Mouse (Mus musculus): Measurements from ENCODE around the gene Vti1a. TPM values are rescaled to one million over a fixed set of nuclear protein-coding genes. Genes with fewer than 3 reads are reported as not detected.

The Vti1a gene
- polyA plus RNA-seq, 1 experiment from 2014 or later, result 28.7 TPM

GRCm38 (mm10) chr19:55651017-55651416, 334.9 kb downstream of the Vti1a start:
- no peak overlapping the region for H3K4me3 ChIP-seq (ENCODE audit: low read length)
- H3K27ac ChIP-seq (ENCODE audit: low read length), result no peak overlapping the region
- no peaks in the 10 kb centered on the region for H3K36me3 ChIP-seq (ENCODE audit: insufficient read depth, low read length)
- no peak overlapping the region for H3K4me2 ChIP-seq (replicated peaks; ENCODE audit: low read depth, low read length)
- no peaks in the 10 kb centered on the region for H3K4me1 ChIP-seq (ENCODE audit: insufficient read depth, low read length)
- WGBS, result 77% methylated on average over 9 of the region's 9 CpGs
- no peaks in the 10 kb centered on the region for H3K9me3 ChIP-seq (ENCODE audit: low read length)
- H3K27me3 ChIP-seq (ENCODE audit: insufficient read depth, low read length), result no peaks in the 10 kb centered on the region; the same call in 1 of the 2 replicates
- H3K9ac ChIP-seq (replicated peaks; ENCODE audit: low read length), result no peak overlapping the region
- ATAC-seq (ENCODE audit: low FRiP score, low TSS enrichment), result no peak

DNA sequence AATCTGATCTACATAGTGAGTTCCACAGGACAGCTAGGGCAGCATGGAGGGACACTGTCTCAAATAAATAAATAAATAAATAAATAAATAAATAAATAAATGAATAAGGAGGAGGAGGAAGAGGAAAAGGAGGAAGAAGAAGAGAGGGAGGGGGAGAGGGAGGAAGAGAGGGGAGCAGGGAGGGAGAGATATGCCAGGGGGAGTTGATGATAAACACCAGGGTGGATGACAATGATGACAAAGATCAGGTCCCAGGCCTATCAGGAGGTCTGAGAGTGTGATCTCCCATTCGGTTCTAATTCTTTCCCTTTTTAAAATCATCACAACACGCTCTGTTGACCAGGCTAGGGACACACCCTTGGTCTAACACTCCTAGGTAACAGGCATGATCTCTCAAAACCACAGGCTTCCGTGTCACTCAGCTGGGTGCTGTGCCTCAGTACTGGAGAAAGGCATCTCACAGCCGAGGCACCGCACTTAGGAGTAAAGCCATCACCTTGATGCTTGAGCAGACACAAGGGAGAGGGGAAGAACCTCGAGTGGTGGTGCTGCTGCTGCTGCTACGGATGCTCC, 336.7 kb downstream of the Vti1a start:
- no peaks in the 10 kb centered on the region for H3K9me3 ChIP-seq (ENCODE audit: low read length)
- no peak overlapping the region for H3K27ac ChIP-seq (ENCODE audit: low read length)
- WGBS, result 77% methylated on average over 7 of the region's 7 CpGs
- H3K4me3 ChIP-seq (ENCODE audit: low read length), result no peak overlapping the region
- no peak overlapping the region for H3K4me2 ChIP-seq (replicated peaks; ENCODE audit: low read depth, low read length)
- H3K4me1 ChIP-seq (ENCODE audit: insufficient read depth, low read length), result no peaks in the 10 kb centered on the region
- no peak overlapping the region for H3K9ac ChIP-seq (replicated peaks; ENCODE audit: low read length)
- no peaks in the 10 kb centered on the region for H3K36me3 ChIP-seq (ENCODE audit: insufficient read depth, low read length)
- ATAC-seq (ENCODE audit: low FRiP score, low TSS enrichment), result no peak
- no peaks in the 10 kb centered on the region; the same call in 1 of the 2 replicates for H3K27me3 ChIP-seq (ENCODE audit: insufficient read depth, low read length)

- Histone ChIP-seq H3K27ac (ENCODE audit: low read length) (no peak overlapping the region), H3K9ac (replicated peaks; ENCODE audit: low read length) (no peak overlapping the region), H3K27me3 (ENCODE audit: insufficient read depth, low read length) (no peaks in the 10 kb centered on the region), H3K9me3 (ENCODE audit: low read length) (no peaks in the 10 kb centered on the region), H3K36me3 (ENCODE audit: insufficient read depth, low read length) (no peaks in the 10 kb centered on the region), H3K4me2 (replicated peaks; ENCODE audit: low read depth, low read length) (no peak overlapping the region), H3K4me3 (ENCODE audit: low read length) (no peak overlapping the region), H3K4me1 (ENCODE audit: insufficient read depth, low read length) (peaks cover 9% of the 10 kb centered on the region; the same call in 1 of the 2 replicates)
- no peak; the same call in 1 of the 2 replicates for ATAC-seq (ENCODE audit: low FRiP score, low TSS enrichment)
- WGBS, result 76% methylated on average over 11 of the region's 11 CpGs
Observed at GRCm38 (mm10) chr19:55660165-55660564, 344.1 kb downstream of the Vti1a start.

DNA sequence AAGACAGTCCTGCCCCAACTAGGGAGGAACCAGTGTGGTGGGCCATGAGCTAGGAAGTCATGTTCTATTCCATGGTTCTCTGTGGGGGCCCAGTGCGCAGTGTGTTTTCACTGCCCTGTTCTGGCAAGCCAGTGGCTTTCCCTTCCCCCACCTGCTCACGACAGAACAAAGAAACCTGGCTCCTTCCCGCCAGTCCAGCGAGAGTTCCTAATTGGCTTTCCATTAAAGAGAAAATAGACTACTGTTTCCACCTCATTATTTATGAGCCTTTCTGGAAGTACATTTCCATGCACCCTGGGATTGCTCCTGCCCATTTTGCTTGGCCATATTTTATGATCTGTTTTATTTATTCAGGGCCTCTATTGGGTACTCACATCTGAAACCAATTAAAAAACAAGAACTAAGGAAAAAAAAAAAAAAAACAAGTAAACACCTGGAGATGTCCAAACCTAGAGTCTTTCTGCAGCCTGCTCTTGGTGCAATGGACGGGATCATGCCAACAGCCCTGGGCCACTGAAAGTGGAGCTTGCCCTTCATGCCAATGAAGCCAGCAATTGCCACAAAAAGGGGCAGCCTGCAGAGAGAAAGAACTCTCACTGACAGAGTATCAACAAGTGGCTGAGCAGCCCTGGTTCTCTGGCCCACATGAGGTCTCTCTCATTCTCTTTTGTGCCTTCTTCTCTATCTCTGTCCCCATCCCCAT, 346.6 kb downstream of the Vti1a start:
- no peak for ATAC-seq (ENCODE audit: low FRiP score, low TSS enrichment)
- H3K36me3 ChIP-seq (ENCODE audit: insufficient read depth, low read length), result no peaks in the 10 kb centered on the region
- WGBS, result 30% methylated on average over 5 of the region's 5 CpGs

DNA sequence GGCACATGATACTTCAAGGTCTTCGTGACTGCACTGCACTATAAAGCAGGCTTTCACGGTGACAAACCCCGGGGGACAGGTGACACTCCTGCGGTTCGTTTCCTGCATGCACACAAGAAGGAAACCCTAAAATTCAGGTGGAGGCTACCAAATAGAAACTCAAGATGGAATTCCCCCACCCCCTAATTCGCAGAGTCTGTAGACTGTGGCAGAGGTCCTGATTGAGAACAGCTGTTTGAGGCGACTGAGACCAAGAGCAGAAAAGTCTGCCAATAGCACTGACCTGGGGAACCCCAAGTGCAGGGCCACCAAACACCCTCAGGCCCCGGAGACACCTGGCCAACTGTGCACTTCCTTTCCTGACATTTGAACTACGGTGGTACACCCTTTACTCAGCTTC, 351.7 kb downstream of the Vti1a start:
- H3K4me1 ChIP-seq (ENCODE audit: insufficient read depth, low read length), result 0 out of 2 replicates have a peak, but pooled peaks cover 4% of the 10 kb centered on the region
- no peaks in the 10 kb centered on the region for H3K27me3 ChIP-seq (ENCODE audit: insufficient read depth, low read length)
- no peak overlapping the region for H3K9ac ChIP-seq (replicated peaks; ENCODE audit: low read length)
- H3K27ac ChIP-seq (ENCODE audit: low read length), result no peak overlapping the region
- no peaks in the 10 kb centered on the region for H3K36me3 ChIP-seq (ENCODE audit: insufficient read depth, low read length)
- 35% methylated on average over 9 of the region's 9 CpGs for WGBS
- H3K4me3 ChIP-seq (ENCODE audit: low read length), result no peak overlapping the region
- H3K9me3 ChIP-seq (ENCODE audit: low read length), result no peaks in the 10 kb centered on the region
- no peak for ATAC-seq (ENCODE audit: low FRiP score, low TSS enrichment)
- no peak overlapping the region for H3K4me2 ChIP-seq (replicated peaks; ENCODE audit: low read depth, low read length)

More for the DNA sequence above, 346.6 kb downstream of the Vti1a start:
- Histone ChIP-seq H3K9ac (replicated peaks; ENCODE audit: low read length) (no peak overlapping the region), H3K27ac (ENCODE audit: low read length) (no peak overlapping the region), H3K4me1 (ENCODE audit: insufficient read depth, low read length) (peaks cover 11% of the 10 kb centered on the region; the same call in 1 of the 2 replicates), H3K4me3 (ENCODE audit: low read length) (no peak overlapping the region), H3K4me2 (replicated peaks; ENCODE audit: low read depth, low read length) (no peak overlapping the region), H3K27me3 (ENCODE audit: insufficient read depth, low read length) (no peaks in the 10 kb centered on the region), H3K9me3 (ENCODE audit: low read length) (no peaks in the 10 kb centered on the region)

DNA sequence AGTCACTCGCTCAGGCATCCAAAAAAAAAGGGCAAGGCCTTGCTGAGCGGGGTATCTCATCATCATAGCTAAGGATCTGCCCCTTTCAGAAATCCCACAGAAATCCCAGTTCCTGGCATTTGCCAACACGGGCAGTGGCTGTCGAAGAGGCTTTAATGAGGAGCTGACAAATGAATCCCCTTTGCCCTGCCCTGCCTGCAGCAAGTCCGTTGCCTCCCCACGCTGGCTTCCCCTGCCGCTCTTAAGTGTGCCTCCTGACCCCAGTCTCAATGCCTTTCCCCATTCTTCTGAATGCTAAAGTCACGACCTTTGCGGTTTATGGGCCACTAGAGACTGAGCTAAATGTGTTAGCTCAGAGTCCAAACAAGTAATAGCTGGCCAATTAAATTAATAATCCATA, 352.8 kb downstream of the Vti1a start:
- Histone ChIP-seq H3K4me1 (ENCODE audit: insufficient read depth, low read length) (0 out of 2 replicates have a peak, but pooled peaks cover 4% of the 10 kb centered on the region), H3K4me3 (ENCODE audit: low read length) (no peak overlapping the region), H3K36me3 (ENCODE audit: insufficient read depth, low read length) (no peaks in the 10 kb centered on the region), H3K9me3 (ENCODE audit: low read length) (no peaks in the 10 kb centered on the region), H3K4me2 (replicated peaks; ENCODE audit: low read depth, low read length) (no peak overlapping the region), H3K9ac (replicated peaks; ENCODE audit: low read length) (no peak overlapping the region), H3K27ac (ENCODE audit: low read length) (no peak overlapping the region), H3K27me3 (ENCODE audit: insufficient read depth, low read length) (no peaks in the 10 kb centered on the region)
- ATAC-seq (ENCODE audit: low FRiP score, low TSS enrichment), result no peak
- WGBS, result 32% methylated on average over 9 of the region's 9 CpGs

Other genes starting within 250 kb of the Vti1a start
- gene Gpam, start 189.1 kb upstream of the Vti1a start, polyA plus RNA-seq (2015; fragmentation: Nextera tagmentation; extraction: Ambion mirVana), result 20.1 and 20.6 TPM in 2 replicates
- not detected in 2 replicates for gene Tectb, start 135.6 kb upstream of the Vti1a start, polyA plus RNA-seq (2015; fragmentation: Nextera tagmentation; extraction: Ambion mirVana)
- 0.05 and 0.10 TPM in 2 replicates for gene Gucy2g, start 75.1 kb upstream of the Vti1a start, polyA plus RNA-seq (2015; fragmentation: Nextera tagmentation; extraction: Ambion mirVana)
- 58.4 and 59.0 TPM in 2 replicates for gene Acsl5, start 64.4 kb upstream of the Vti1a start, polyA plus RNA-seq (2015; fragmentation: Nextera tagmentation; extraction: Ambion mirVana)
- 111 and 115 TPM in 2 replicates for gene Zdhhc6, start 263 bp upstream of the Vti1a start, polyA plus RNA-seq (2015; fragmentation: Nextera tagmentation; extraction: Ambion mirVana)